Mouse (Mus musculus) lung, postnatal 25 days (tissue): ENCODE results near the gene Adprm.
"Not testable (repeated sequence)": the region's sequence is repeated elsewhere in the genome, so short reads cannot be mapped to it uniquely, and the experiment has no call there.

Experiments used
- DNase-seq: peaks from one replicate; pipeline ENCODE4 v3.0.0; 2022; ENCODE audit warnings: low spot score

The Adprm gene

DNA sequence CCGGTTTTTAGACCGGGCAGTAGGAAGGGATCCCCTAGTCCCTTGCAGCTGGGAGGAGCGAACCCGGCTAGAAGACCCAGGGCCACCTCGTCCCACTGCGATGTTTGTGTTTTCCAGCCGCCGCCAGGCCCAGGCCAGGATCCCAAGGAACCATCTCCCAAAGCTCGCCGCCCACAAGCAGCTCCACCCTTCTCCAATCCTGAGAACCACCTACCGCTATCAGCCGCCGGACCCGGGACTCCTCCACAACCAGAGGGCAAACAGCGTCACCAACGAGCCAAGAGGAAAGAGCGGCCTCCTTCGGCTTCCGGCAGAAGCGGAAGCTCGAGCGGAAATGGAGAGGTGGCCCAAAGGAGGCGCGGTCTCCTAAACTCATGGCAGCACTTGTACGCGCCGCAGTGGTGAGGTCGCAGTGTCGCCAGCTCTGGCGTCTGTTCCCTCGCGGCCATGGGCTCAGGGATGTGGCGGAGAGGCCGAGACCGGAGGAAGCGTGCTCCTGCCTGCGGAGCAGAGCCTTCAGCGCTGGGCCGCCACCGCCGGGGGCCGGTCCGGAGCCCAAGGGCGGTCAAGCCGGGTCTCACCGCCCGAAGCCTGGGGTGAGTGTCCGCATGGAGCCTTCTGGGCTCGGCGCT lies at the start of gene Adprm, which contains the start of gene Sco1:
TSS of gene Adprm (minus strand) at position 274 of the 632 bp plus-strand sequence.
TSS of gene Sco1 (plus strand) at position 350 of the 632 bp plus-strand sequence.
- DNase-seq, result peak; percentile 93

- DNase-seq, result peak; percentile 33
These were observed 49.3 kb upstream of the Adprm start for GRCm38 (mm10) chr11:67101713-67102112.

DNA sequence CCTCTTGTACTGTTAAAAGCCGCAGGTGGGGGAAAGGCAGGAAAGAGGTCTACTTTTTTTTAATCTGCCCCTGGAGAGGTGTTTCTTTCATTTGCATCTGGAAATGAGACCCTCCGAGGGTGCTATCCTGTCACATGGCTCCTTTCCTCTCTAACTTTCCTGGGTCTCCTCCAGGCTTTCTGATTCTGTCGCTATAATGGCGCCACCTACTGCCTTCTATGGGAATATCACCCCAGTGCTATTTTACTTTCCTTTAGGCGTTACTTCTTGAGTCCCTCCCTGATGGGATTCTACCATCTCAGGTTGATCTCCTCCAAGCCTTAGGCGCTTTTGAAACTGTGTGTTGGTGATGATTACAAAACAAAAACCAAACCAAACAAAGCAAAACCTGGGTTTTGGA lies 47.8 kb upstream of the Adprm start:
- DNase-seq, result peak; percentile 29

GRCm38 (mm10) chr11:67099241-67099640 lies 46.8 kb upstream of the Adprm start:
- no peak for DNase-seq

DNA sequence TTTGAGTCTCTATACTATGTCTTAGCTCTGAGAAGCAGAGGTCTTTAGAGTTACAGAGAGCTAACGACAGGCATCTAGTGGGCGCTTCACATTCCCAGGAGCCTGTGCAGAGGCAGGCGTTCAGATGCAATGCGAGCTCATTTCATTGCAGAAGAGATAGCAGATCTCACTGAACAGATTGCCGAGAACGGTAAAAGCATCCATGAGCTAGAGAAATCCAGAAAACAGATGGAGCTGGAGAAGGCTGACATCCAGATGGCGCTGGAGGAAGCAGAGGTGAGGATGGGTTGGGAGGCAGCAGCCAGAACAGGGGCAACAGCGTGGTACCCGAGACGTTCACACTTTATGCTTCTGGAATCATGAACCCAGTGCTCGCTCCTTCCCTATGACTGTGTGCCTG lies 46.0 kb upstream of the Adprm start:
- DNase-seq, result no peak

DNA sequence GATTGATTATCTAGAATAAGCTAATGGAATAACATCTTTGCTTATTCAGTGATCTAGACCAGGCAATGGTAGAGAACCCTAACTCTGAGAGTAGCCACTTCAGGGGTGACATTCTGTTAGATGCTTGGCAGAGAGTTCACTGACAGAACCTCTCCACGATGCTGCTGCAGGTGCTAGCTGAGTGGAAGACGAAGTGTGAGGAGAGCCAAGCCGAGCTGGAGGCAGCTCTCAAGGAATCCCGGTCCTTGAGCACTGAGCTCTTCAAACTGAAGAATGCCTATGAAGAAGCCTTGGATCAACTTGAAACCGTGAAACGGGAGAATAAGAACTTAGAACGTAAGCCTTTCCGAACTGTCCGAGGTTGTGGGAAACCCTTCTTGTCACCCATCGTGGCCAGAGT lies 45.3 kb upstream of the Adprm start:
- DNase-seq, result no peak

GRCm38 (mm10) chr11:67094470-67094869 lies 42.1 kb upstream of the Adprm start:
- no peak for DNase-seq

- DNase-seq, result no peak
These were observed 41.3 kb upstream of the Adprm start for GRCm38 (mm10) chr11:67093652-67094051.

DNA sequence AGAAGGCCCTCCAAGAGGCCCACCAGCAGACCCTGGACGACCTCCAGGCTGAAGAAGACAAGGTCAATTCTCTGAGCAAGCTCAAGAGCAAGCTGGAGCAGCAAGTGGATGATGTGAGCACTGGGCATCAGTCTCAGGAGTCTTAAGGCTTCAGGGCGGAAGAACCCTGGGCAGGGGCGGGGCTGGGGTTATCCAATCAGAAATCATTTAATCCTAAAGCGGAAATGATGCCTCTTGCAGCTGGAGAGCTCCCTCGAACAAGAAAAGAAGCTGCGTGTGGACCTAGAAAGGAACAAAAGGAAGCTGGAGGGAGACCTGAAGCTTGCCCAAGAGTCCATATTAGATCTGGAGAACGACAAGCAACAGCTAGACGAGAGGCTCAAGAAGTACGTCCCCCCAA lies 40.8 kb upstream of the Adprm start:
- DNase-seq, result no peak

DNA sequence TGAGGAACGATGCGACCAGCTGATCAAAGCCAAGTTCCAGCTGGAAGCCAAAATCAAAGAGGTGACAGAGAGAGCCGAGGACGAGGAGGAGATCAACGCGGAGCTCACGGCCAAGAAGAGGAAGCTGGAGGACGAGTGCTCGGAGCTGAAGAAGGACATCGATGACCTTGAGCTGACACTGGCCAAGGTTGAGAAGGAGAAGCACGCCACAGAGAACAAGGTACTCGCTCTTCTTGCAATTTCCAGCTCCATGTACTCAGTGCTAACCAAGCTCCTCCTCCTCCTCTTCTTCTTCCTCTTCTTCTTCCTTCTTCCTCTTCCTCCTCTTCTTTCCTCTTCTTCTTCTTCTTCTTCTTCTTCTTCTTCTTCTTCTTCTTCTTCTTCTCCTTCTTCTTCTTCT lies 40.0 kb upstream of the Adprm start:
- not testable (repeated sequence) for DNase-seq

GRCm38 (mm10) chr11:67087225-67087624 lies 34.8 kb upstream of the Adprm start:
- DNase-seq, result no peak

DNA sequence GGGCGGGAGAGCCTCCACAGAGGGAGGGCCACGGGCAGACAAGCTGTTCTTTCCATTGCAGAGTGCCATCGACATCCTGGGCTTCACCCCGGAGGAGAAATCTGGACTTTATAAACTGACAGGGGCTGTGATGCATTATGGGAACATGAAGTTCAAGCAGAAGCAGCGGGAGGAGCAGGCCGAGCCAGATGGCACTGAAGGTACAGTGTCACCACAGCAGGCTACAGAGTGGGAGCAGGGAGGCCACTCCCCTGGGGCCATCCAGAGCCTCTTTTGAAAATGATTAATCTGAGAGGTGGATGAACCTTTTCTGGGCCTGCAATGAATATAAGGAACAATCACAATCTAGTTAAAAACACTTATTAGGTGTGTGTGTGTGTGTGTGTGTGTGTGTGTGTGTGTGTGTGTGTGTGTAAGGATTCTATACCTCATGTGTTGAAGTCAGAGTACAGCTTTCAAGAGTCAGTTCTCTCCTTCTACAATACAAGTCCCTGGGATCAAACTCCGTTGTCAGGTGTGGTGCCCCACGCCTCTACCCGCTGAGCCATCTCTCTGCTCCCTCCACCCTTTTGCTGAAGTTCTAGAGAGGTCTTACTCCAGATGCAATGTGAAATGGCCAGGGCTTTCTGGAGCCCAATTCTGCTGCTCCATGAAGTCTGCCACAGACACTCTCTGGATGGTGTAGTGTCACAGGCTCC lies 34.2 kb upstream of the Adprm start:
- DNase-seq, result no peak

DNA sequence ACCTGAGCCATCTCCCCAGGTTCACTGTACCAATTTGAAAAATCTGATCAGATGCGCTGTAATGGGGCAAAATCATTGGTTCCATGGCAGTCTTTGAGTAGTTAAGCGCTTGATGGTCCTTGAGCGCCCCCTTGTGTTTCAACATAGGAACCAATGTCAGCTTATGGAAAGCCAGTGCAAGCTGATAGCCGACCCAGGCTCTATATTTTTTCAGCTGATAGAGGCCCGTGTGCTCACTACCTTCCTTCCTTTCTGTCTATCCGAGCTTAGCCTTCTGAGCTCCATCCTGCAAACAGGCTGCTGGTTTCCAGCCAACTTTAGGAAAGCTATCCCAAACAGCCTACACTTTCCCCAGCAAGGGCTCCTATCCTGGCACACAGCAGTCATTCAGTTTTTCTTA lies 33.1 kb upstream of the Adprm start:
- DNase-seq, result peak; percentile 74

DNA sequence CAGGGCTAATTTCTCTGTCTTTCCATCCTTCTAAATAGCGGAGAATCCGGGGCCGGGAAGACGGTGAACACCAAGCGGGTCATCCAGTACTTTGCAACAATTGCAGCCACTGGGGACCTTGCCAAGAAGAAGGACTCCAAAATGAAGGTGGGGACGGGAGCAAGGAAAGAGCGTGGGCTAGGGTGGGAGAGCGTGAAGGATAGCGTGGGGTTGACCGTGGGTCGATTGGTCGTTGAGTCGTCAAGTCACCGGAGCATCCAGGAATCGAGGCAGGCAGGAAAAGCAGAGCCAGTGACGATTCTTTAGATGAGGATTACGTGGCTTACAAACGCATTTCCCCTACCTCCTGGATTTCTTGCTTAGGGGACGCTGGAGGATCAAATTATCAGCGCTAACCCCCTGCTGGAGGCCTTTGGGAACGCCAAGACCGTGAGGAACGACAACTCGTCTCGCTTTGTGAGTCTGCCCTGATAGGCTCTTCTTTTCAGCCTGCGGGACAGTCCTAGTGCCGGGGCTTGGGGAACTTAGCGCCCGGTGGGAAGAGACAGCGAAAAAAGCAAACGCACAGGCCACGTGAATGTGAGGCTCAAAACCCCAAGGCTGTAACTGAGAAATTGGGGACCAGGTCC lies 31.4 kb upstream of the Adprm start:
- DNase-seq, result no peak

DNA sequence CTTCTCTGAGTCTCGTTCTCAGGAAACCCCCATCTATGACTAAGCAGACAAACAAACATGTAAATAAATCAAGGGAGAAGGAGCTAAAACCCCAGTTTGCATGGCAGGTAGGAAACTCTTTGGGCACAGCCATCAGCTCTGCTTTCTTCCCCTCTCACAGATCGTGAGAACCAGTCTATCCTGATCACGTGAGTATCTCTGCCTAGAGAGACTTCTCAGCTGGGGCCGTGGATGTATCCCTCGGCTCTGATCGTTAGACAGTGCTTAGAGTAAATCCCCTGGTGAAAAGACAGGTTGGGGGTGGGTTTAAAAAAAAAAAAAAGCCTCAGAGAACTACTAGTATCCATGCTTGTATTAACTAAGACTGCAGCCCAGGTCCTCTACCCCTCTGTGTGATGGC lies 30.8 kb upstream of the Adprm start:
- no peak for DNase-seq

- no peak for DNase-seq
These were observed 30.4 kb upstream of the Adprm start for GRCm38 (mm10) chr11:67082793-67083192.

GRCm38 (mm10) chr11:67082188-67082587 lies 29.8 kb upstream of the Adprm start:
- no peak for DNase-seq

DNA sequence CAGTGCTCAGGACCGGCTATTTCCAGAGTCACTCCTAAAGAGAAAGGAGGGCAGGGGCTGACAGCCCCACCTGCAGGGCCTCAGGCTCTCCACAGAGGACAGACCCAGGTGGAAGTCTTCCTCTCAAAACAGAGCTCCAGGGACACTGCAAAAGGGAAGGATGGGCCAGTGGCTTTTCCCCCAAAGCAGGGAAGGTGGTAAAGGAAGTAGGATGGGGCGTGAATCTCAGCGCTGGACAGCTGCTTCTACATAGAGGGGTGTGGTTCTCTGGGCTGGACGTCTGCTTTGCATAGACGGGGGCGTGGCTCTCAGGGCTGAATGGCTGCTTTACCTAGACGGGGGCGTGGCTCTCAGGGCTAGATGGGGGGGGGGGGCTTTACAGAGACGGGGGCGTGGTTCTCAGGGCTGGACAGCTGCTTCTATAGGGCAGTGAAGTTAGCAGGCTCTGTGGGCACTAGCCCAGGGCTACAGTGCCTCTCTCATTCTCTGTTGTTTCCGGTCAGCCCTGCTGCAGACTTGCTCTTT lies 28.8 kb upstream of the Adprm start:
- DNase-seq, result peak; percentile 38

DNA sequence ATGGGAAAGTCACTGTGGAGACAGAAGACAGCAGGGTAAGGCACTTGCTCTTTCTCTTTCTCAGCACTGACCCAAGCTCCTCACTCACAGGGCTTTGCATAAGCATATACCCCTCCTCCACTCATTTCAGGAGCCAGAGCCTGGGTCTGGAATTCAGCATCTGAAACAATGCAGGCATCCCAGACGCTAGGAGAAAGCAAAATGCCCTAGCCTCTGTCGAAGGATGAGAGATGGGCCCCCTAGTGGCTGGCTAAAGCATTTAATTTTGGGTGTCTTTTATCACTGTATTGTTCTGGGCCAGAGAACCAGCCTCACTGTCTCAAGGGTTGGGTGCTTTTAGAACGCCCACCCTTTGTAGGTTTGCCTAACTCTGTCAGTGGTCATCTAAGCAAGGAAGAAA lies 27.8 kb upstream of the Adprm start:
- peak; percentile 49 for DNase-seq

GRCm38 (mm10) chr11:67079740-67080139 lies 27.3 kb upstream of the Adprm start:
- DNase-seq, result no peak

DNA sequence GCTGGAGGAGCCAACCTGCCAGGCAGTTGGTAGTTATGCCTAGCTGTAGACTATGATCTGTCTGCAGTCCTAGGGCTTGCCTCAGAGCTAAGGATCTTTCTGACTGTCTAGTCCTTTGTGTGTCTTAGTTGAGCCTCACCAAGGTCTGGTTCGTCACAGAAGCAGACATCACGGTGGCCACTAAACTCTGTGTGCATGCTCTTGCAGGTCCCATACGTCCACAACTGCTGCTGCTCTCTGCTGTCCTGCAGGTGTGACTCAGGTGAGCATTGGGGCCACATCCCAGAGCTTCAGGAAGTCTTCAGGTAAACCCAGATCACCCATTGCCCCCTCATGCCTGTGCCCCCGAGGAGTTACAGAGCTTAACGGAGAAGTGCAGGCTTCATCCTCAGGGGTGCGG lies 26.5 kb upstream of the Adprm start:
- DNase-seq, result no peak

GRCm38 (mm10) chr11:67078000-67078399 lies 25.6 kb upstream of the Adprm start, which contains the start of gene Myh3:
TSS of gene Myh3 (plus strand) at chr11:67078300.
- no peak for DNase-seq

DNA sequence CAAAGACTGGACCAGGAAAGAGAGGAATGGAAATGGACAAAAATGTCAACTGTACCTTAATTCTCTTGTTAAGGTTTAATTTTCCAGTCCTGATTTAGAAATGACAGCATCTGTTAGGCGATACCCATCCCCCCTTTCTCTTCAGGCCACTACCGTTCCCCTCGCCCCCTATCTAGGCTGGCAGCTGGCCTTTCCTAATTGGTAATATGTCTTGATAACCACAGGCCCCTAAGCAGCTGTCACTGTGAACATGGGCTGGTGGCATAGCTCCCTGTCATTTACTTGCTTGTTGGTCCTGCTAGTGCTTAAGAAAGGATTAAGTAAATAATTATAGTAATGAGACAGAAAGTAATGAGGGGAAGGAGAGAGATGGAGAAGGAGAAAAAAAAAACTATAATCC lies 25.0 kb upstream of the Adprm start:
- DNase-seq, result no peak
